Mouse (Mus musculus) lung, postnatal 0 days (tissue): ENCODE measurements around the gene Scml4.

ENCODE experiments used
- CTCF ChIP-seq: IDR thresholded peaks from 2 replicates; pipeline ENCODE4 v1.5.1; 2016; ENCODE audit warnings: antibody characterized with exemption, mild to moderate bottlenecking
- EP300 ChIP-seq: IDR thresholded peaks from 2 replicates; pipeline ENCODE4 v1.6.1; 2016; ENCODE audit warnings: antibody characterized with exemption, mild to moderate bottlenecking, control low read depth

DNA sequence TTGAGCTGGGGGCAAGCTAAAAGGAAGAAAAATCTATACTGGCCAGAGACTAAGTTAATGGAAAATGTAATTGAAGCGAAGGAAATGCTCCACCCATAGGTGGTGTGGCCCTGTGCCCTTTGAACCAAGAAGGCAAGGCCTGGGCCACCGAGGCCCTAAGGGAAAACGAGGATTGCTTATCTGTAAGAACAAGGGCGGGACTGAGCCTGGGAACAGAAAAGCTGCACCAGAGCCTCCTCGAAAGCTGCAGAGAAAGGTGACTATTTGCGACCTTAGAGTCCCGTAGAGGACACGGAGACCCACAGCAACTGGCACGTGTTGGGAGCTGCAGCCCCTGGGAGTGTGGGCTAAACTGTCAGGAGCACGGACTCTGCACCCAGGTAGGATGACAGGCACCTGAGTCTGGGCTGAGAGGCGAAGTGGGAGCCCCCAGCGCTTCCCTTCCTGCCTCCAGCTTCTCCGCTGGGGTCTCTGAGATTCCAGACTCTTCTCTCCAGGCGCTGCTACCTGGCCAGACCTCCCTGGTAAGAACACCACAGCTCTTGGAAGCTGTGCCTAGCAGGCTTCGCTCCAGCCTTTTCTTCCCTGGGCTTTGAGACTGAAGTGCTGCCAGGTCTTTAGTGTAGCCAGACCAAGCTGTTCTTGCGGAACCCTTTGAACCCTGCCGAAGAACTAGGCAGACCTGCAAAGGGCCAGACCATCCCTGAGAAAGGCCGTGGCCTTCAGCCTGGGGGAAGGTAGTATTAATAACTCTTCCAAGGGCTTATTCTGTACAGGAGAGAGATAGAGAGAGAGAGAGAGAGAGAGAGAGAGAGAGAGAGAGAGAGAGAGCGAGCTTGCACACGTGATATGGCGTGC is 80.3 kb downstream of the Scml4 start:
- no peak for TF ChIP-seq EP300
- TF ChIP-seq CTCF, result no peak
